Mouse (Mus musculus): ENCODE measurements at regions not wholly inside any gene's neighbourhood (a gene's known extent, or its start where the extent isn't known, plus 50 kb on each side); places are given as distances from the start of the nearest gene placed in this dataset.

DNA sequence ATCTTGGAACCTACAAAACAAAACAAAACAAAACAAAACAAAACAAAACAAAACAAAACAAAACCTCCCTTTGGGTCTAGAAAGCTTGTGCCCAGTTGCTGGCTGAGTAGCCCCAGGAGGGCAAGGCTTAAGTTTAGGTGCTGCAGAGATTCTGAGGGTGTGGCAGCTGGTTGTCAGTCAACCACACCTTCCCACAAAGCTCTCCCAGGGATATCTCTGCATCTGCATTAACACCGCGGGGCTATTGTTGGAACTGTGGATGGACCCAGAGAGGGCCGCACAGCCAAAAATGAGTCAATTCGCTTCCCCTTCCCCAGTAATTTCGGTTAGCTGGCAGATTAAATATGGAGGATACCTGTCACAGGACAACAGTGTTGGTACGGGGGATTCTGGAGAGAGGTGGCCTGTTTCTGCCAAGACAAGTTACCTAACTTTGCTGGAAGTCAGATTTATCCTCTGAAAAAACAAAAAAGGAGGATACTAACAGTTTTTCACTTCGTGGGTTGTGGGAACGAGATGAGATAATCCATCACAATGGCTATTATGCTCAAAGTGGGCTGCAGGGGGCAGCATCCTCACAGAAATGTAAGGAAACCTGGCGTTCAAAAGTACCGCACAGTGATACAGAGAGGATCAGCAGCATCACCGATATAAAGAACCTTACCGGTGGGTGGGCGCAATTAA is 96.7 kb downstream of the 1500009L16Rik start:
- peak; percentile 68 for DNase-seq (ENCODE audit: low read depth)

DNA sequence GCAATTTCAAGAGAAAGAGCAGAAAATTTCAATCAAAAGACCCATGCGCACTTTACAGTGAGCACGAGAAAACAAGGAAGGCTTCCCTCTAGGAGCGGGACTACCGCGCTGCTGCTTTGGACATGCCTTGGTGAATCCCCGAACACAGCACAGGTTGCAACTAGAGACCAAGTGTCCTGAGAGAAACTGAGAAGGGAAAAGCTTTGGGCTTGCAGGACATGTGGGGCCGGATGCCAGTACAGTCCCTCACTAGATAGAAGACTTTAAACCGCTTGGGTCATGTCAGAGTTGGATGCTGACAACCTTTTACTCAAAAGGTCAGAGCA is 97.2 kb downstream of the 1500009L16Rik start:
- DNase-seq (ENCODE audit: low read depth), result no peak

DNA sequence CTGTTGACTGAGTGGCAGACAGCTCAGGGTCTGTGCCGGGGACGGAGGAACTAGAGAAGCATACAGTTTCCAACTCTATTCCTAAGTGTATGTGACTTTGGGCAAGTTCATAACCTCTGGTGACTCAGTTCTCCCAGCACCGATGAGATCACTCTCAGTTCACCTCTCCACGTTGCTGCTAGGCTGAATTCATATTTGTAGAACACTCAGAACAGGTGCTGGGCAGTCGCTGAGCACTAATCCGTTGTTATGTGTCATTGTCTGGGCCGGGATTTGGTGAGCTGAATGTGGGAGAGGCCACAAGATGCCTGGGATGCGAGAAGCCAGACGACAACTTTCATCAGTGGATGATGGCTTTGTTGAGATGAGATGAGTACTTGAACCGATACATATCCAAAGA is 98.4 kb downstream of the 1500009L16Rik start:
- no peak for DNase-seq (ENCODE audit: low read depth)

DNA sequence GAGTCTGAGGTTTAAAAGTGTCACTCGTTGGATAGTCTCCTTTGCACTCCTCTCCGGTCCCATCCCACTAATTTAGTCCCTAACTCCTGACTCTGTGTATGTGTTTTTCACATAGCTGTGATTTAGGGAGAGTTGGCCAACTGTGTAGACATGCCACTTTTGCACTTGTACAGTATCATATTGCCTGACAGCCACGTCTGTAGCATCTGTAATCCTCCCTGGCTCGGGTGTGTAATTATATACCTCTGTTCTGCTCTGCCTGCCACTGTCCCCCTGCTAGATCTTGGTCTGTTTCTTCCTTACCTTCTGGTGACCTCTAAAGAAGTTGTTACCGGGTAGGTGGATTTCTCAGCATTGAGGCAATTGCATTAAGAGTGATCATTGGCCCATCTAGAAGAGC is 103.4 kb downstream of the 1500009L16Rik start:
- no peak for DNase-seq (ENCODE audit: low read depth)

DNA sequence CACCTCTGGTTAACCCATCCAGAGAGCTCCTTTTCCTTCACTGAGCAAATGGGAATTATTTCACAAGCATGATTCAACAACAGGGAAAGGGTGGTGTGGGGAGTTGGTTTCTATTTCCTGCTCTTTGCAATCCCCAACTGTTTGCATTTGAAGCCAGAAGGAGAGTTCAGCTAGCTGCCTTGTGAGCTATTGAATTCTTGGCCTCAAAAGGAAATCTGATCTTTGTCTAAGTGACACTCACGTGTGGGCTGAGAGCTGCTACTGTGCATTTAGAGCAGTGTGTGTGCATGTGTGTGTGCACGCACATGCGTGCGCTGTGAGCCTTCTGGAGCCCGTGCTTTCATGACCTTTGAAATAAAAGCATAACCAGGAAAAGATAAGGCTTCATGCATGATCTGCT is 113.7 kb downstream of the 1500009L16Rik start:
- DNase-seq (ENCODE audit: low read depth), result no peak

DNA sequence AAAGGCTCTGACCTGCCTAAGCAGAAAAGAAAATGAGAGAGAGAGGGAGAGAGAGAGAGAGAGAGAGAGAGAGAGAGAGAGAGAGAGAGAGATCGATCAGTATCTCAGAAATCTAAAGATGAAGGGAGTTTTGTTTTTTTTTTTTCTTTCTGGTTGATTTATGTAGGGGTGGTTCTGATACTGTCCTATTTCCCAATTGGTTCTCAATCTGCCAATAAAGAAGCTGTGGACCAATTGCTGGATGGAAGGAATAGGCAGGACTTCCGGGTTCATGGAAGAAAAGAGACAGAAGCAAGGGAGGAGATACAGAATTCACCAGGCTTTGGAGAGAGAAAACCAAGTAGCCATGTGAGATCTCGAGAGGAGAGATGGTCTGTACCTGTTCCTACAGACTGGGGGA is 117.6 kb downstream of the 1500009L16Rik start:
- DNase-seq (ENCODE audit: low read depth), result no peak

DNA sequence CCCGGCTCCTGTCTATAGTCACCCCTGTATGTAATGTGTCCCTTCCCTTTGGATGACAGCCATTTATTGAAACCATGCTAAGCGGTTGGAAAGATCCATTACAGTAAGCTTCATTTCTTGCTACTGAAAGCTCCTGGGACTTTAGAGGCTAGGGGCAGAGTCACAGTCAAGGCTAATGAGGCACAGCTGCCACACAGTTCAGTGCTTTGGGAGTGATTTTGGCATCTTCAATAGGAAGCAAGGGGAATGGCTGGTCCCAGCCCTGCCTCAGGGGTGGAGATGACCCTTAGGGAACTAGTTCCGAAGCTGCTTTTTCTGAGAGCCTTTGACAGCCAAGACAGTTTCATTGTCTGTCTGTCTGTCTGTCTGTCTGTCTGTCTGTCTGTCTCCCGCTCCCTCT is 128.2 kb downstream of the 1500009L16Rik start:
- no peak for DNase-seq (ENCODE audit: low read depth)

DNA sequence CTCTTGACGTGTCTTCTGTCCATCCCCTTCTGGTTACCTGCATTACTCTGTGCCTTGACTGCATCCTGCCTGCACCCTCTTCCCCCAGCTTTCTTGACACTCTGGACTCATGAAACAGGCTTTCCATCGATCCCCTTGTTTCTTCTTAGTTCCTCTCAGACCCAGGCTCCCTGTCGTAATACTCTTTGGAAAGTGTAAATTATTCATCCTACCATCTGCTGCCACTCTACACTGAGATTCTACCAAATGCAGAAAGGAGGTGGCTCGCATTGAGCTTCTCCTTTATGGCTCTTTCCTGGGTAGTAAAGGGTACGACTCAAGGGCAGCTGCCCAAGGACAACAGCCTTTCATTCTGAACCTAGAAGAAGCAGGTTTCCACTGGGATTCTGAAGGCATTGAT is 129.5 kb downstream of the 1500009L16Rik start:
- DNase-seq (ENCODE audit: low read depth), result no peak

DNA sequence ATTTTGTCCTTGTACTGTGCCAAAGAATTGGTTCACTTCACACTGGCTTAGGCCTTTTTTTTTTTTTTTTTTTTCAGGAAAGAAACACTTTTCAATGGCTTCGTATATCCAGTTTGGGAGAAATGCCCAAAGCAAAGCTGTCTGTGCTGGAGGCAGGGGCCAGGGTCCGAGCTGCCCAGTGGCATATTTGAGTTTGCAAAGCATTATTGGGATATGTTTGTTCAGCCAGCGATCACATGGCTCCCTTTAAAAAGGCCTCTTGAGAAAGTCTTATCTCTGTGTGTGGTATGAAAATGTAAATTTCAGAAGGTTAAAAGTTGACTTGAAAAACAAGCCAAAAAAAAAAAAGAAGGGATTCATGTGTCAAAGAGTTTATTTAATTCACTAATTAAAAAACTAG is 130.1 kb downstream of the 1500009L16Rik start:
- no peak for DNase-seq (ENCODE audit: low read depth)

DNA sequence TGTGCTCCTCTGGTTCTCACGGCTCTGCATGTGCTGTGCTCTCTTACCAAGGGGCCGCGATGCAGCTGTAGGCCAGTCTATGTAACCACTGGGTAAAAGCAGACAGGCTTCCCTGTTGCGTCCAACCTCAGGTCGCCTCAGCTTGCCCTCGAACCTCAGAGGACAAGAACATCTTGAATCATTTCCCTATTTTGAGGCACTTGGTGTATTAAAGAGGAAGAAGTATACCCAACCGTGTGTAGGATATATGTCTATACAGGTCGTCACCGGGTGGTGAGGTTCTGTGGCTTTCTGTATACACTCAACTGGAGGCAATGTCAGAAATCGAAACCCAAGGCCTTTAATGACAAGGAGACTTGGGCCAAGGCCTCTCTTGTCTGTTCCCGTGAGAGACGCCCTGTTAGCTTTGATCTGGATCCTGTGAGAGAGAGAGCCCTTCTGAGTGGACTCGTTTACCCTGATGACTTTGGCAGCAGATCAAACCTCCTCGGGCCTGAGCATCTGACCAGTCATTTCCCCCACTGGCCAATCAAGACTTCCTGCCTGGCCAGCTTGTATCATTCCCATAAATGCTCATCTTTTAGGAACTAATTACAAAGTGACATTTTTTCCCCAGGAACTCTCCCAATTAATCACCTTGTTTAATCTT is 135.3 kb downstream of the 1500009L16Rik start:
- DNase-seq (ENCODE audit: low read depth), result peak; percentile 31

DNA sequence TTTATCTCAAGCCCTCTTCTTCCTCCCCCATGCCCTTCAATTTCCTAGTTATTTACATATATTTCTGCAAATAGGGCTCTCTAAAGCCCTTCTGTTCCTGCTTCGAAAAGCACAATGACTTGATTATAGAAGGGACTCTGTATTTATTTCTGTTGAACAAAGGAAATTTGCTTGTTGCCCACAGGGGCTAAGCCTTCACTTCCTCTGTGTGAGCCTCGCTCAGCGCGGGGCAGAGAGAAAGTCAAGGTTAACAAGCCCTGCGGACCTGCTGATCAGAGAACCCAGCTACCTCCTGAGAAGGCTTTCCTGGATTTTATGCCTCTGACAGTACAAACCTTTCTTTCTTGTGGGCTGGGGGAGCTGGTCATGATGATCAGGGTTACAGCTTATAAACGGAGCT is 136.0 kb downstream of the 1500009L16Rik start:
- no peak for DNase-seq (ENCODE audit: low read depth)

DNA sequence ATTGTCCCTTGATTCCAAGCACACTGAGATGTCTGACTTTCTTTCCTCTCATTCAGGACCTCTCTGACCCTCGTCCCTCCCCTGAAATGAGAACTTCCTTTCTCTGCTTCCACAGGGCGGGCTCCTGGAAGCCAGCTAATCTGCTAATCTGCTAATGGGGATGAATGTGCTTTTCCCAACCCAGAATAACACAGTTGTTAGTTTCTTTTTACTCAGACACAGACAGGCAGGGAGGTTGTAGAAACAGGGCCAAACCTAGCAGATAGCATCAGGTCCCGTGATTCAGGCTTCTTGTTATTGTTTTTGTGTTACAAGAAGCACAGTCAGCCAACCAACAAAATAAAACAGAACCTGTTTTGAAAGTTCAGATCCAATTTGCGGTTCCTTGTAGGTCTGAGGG is 137.0 kb downstream of the 1500009L16Rik start:
- no peak for DNase-seq (ENCODE audit: low read depth)

DNA sequence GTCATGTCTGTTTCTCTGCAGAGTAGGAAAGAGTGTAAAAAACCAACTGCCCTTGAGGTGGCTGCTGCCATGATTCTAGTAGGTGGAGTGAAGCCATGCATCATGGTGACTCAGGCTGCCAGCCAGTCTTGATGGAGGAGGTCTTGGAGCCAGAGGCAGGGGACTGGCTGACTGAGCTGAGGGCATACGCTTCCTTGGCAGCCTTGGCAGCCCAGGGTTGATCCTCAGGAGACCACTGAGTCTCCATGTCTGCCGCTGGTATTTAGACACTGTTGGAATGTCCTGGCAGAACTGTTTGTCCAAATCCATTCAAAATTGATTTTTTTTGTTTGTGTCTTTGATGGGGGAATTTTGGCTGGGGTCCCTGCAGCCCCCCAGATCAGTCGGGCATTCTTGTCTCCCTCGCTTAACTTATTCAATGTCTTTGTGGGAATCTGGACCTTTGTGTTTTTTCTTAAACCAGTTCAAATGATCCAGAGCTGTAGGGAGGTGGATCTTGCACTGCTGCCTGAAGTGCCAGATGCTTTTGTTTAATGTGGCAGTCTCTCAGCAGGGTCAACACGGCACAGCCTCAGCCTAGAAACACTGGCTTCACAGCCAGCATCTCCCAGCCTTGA is 139.0 kb downstream of the 1500009L16Rik start:
- no peak for DNase-seq (ENCODE audit: low read depth)

DNA sequence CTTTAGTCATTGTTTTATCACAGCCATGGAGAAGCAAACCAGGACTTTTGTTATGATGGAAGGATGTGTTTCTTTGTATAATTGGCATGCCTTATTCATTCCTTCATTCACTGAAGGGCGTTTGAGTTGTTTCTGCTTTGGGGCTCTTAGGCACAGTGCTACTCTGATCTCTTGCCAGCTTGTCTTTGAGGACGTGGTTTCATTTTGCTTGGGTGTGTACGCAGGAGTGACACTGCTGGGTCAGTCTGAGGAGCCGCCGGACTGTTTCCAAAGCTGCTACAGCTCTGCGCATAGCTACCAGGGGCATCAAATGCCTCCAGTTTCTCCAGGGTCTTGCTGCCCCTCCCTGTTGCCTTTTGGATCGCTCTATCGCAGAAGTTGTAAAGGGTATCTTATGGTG is 141.9 kb downstream of the 1500009L16Rik start:
- DNase-seq (ENCODE audit: low read depth), result no peak

DNA sequence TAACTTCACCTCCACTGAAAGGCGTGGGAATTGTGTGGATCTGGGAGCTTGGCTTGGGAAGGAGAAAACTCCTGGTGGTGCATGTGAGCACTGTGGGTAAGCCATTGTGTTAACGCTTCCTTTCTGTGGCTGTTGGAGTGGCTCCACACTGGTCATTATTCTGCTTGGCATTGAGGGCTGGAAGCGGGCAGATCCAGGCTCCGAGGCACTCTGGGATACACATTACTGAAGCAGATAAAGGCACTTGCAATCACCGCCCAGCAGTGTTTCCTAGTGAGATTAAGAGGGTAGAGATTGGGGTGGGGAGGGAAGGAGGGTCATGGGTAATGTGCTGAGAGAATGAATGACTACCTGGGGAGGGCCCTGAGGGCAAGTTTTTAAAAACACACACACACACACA is 143.3 kb downstream of the 1500009L16Rik start:
- no peak for DNase-seq (ENCODE audit: low read depth)

DNA sequence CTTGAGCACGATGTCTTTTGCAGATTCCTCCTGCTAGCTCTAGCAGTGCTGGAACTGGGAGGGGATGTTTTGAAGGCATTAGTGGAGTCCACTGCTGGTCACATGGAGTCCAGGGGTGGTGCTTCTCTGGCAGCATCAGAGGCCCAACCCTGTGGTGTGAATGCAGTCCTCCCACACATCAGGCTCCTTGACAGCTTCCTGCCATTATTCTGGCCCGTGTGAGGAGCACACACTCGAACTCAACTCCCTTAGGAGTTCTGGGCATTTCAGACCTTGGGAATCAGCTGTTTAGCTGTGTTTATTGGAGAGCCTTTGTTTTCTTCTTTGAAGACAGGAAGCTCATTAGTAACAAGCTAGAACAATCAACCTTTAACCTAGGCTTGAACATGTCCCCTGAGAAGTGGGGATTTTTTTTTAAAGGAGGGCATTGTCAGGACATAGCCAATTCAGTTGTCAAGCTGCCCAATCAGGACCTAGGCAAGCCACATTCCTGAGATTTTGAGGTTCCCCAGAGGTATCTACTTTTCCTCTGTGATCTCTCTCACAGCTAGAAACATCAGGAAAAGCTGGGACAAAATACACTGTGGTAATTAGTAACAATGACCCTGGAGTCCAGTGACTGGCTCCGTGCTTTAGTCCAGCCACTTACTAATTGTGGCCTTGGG is 149.2 kb downstream of the 1500009L16Rik start:
- DNase-seq (ENCODE audit: low read depth), result no peak

DNA sequence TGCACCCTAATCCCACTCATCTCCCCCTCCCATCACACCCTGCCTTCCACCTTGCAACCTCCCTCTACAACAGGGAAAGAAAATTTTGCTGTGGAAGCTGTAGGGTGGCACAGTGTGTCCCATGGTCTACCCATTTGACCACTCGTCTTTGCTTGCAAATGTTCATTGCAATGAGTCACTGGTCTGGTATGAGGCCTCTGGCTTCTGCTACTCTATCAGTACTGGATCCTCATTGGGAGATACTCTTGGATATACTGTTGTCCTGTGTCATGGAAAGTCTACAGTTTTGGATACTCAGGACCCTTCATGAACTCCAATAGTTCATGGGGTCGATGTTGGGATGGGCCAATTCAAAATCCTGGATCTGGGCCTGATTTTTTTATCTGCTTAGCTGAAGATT is 156.1 kb downstream of the 1500009L16Rik start:
- no peak for DNase-seq (ENCODE audit: low read depth)

DNA sequence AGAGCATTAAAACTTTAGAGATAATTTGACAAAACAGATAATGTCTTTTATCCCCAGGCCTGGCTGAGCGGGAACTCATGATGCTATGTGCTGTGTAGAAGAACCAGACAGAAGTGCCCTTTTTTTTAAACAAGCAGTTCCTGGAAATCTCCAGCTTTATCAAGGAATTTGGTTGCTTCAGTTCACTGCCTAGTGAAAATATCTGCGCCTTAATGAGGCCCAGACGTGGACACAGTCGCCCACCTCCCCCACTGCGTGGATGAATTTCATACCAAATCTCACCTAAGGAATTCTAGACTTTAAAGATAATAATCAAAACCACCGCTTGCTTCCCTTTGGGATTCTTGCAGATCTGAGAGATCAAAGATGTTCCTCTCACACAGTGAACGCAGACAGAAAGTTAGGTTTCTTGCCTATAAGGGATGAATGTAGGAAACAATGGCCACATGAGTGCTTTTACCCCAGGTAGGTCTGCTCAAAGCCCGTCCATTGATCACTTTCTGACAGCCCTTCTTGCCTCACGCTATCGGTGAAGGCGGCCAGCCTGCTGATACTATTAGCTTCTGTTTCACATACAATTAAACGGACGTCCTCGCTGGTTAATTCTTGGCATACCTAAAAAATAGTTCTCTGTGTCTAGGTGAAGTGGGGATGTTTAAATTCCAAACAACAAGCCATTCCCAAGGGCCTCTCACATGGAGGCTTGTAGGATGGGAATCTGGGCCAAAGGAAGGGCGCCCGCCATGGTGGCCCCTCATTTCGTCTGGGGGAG is 159.6 kb downstream of the 1500009L16Rik start:
- no peak for DNase-seq (ENCODE audit: low read depth)

DNA sequence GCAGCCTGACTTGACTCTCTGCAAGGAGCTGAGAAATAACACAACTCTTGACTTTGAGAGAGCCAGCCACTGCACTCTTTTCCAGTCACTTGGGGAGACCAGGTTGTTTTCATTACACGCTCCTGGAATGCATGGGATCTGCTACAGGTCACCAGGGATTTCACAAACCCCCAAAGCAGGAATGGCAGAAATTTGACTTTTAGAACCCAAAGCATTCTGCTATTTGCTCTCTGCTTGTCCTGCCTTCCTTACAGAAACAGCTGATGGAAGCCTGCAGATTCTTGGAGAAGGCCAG is 160.2 kb downstream of the 1500009L16Rik start:
- no peak for DNase-seq (ENCODE audit: low read depth)

DNA sequence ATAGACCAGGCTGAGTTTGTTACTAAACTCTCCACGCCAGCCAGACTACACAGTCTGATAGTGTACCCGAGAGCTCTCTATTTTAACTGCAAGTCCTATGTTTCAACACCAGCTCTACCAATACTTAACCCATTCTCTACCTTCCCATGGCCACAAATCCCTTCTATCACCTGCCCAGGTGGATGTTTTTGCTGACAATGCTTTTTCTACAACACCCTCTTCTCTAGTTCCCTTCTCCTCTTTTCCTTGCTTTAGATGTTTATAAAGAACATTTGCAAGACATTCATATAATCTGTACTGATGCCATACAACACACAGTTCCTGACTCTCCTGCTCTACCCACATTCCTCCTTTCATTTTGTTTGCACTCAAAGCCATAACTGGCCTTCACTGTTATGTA is 161.9 kb downstream of the 1500009L16Rik start:
- DNase-seq (ENCODE audit: low read depth), result no peak

DNA sequence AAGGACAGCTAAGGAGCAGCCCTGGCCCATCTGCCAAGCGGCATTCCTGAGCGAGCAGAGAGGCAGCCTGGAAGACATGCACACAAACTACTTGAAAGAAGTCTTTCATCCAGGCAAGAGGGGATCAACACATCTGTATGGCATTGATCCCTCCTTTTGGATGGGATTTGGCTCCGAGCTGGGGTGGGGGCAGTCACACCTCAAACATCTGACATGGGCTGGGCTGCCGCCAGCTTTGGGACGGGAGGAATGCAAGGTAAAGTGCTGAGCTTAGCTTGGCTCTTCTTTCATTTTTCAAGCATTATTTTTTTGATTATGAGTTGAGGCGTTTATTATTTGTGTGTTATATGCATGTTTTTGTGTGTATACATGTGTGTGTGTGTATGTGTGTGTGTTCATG is 165.9 kb downstream of the 1500009L16Rik start:
- DNase-seq (ENCODE audit: low read depth), result no peak

DNA sequence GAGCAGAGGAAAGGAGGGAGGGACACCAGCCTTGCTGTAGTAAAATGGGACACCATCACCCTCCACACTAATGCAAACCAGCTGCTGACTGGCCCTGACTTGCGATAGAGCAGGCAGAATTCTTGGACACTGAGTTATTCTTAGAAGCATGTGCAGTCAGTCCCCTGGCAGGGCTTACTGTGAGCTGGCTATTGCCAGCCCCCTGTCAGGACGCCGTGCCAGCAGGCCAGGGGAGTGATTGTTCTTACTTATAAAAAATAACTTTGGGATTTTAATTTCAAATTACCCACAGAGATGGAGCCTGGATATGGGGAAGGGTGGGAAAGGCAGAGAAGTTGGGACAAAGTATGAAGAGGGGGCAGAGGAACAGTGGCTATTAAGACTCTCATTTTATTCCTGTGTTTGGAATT is 173.1 kb downstream of the 1500009L16Rik start:
- no peak for DNase-seq (ENCODE audit: low read depth)

DNA sequence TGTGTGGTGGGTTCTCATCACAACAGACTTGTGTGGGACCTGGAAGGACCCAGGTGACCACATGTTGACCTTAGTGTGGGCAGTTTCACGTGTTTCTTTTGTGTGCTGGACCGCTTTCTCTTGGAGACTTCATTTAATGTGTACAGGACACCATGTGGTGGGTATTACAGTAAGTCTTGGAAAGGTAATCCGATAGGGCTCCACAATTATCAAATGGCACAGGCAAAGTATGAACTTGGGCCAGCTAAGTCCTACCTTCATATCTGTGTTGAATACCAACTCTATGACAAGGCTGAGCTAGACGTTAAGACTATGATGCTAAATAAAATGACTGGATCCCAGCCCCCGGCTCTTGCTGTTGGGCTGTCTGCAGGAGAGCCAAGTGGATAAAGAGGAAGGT is 173.5 kb downstream of the 1500009L16Rik start:
- no peak for DNase-seq (ENCODE audit: low read depth)
